Mouse (Mus musculus) liver, embryonic 15.5 days (tissue): ENCODE results near the gene Notch3. TPM values are rescaled to one million over a fixed set of nuclear protein-coding genes. Genes with fewer than 3 reads are reported as not detected.

Experiments used
- ATAC-seq: fragments of 200-750 bp; cut with Nextera tagmentation; 2 replicates; pipeline ENCODE4 v1.8.0; 2017; ENCODE audit warnings: moderate number of reproducible peaks, mild to moderate bottlenecking, moderate library complexity; ENCODE audit not compliant: insufficient read depth
- H3K27ac ChIP-seq: fragments of 300-500 bp; sonication (generic); replicated peaks from 2 replicates; pipeline ENCODE4 v1.5.1; 2015; ENCODE audit warnings: mild to moderate bottlenecking, inconsistent platforms
- H3K27me3 ChIP-seq: fragments of 300-500 bp; sonication (generic); 2 replicates; pipeline ENCODE4 v1.6.1; 2015; ENCODE audit warnings: mild to moderate bottlenecking, inconsistent platforms
- H3K36me3 ChIP-seq: fragments of 300-500 bp; sonication (generic); replicated peaks from 2 replicates; pipeline ENCODE4 v1.6.1; 2015; ENCODE audit warnings: moderate library complexity, mild to moderate bottlenecking, inconsistent platforms
- H3K4me1 ChIP-seq: fragments of 300-500 bp; sonication (generic); replicated peaks from 2 replicates; pipeline ENCODE4 v1.6.1; 2015; ENCODE audit warnings: inconsistent platforms
- H3K4me2 ChIP-seq: fragments of 300-500 bp; sonication (generic); 2 replicates; pipeline ENCODE4 v1.6.1; 2015; ENCODE audit warnings: moderate library complexity, mild to moderate bottlenecking, inconsistent platforms
- H3K4me3 ChIP-seq: fragments of 300-500 bp; sonication (generic); replicated peaks from 2 replicates; pipeline ENCODE4 v1.5.1; 2015; ENCODE audit warnings: mild to moderate bottlenecking, inconsistent platforms
- H3K9ac ChIP-seq: fragments of 300-500 bp; sonication (generic); 2 replicates; pipeline ENCODE4 v1.6.1; 2015; ENCODE audit warnings: moderate library complexity, mild to moderate bottlenecking, inconsistent platforms
- H3K9me3 ChIP-seq: fragments of 300-500 bp; sonication (generic); replicated peaks from 2 replicates; pipeline ENCODE4 v1.6.1; 2016; ENCODE audit warnings: inconsistent platforms
- WGBS: fragments of 180-500 bp; shearing (Covaris S2); methylation state at CpG from one replicate; pipeline ENCODE4 v1.1.7; 2015; ENCODE audit warnings: mixed read lengths; ENCODE audit not compliant: insufficient replicate concordance; 5-methylcytosine and 5-hydroxymethylcytosine counted together
- polyA plus RNA-seq: library from polyadenylated mRNA; unstranded; fragments of >200 nt; fragmentation: Nextera tagmentation; extraction: Ambion mirVana; gene quantifications from 2 replicates; pipeline ENCODE4 v1.2.1, GENCODE M21; 2015

Gene Notch3
- polyA plus RNA-seq, 1 experiment from 2014 or later = 0.50 TPM

GRCm38 (mm10) chr17:32165266-32165802, 1.3 kb downstream of the Notch3 start:
- Histone ChIP-seq H3K4me3 (peak overlapping the region; percentile 53), H3K4me2 (peak overlapping the region; percentile 72), H3K9ac (no peak overlapping the region), H3K4me1 (peaks cover 40% of the 10 kb centered on the region), H3K9me3 (no peaks in the 10 kb centered on the region), H3K27ac (no peak overlapping the region), H3K36me3 (no peaks in the 10 kb centered on the region), H3K27me3 (peaks cover 85% of the 10 kb centered on the region)
- 15% methylated on average over 9 of the region's 9 CpGs for WGBS
- no peak for ATAC-seq

DNA sequence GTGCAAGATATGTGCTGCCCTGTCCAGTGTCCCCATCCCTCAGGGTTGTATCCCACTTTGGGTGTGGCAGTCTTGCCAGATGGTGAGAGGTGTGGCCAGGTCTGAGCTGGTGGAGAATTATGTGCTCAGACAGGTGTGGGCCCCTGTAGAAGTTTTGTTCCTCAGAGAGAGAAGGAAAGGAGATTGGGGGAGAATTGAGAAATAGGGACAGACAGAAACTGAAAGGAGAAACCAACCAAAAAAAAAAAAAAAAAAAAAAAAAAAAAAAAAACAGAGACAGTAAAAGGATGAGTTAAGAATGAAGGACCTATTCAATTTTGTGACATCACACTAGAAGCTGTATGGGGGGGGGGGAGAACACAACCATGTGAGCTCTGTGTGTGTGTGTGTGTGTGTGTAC, 1.9 kb downstream of the Notch3 start:
- ATAC-seq = no peak
- H3K9me3 ChIP-seq = no peaks in the 10 kb centered on the region
- no peak overlapping the region for H3K4me3 ChIP-seq
- no peak overlapping the region for H3K27ac ChIP-seq
- H3K4me1 ChIP-seq = peaks cover 34% of the 10 kb centered on the region
- no peak overlapping the region for H3K4me2 ChIP-seq
- no peaks in the 10 kb centered on the region for H3K36me3 ChIP-seq
- peaks cover 90% of the 10 kb centered on the region for H3K27me3 ChIP-seq
- H3K9ac ChIP-seq = no peak overlapping the region

DNA sequence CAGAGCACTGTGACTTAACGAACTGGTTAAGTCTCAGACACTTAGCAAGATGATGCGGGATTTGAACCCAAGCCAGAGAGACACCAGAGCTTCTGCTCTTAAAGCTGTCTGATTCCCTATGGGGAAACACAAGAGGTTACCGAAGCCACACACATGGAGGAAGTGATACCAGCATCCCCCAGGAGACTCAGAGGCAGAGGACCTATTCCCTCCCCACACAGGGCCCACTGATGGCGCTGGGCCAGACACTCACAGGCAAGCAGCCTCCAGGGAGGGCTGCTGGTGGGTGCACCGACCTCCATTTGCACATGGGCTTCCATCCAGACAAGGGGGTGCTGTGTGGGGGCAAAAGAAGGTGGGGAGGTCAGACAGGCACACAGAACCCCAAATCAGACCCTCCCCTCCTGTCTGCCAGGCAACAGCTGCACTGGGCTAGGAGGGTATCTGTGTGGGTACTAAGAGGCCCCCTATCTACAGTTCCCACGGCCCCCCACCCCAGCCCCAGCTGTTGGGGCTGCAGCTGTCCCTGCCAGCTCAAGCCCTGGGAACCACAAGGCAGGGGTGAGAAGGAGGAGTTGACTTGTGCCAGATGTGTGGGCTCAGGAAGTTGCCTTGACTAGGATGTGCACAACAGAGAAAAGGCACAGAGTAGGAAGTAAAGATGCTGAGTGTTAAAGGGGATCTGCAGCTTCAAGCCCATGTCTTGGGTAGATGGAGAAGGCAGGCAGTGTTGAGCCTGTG, 2.6 kb downstream of the Notch3 start:
- Histone ChIP-seq H3K4me2 (no peak overlapping the region), H3K4me3 (no peak overlapping the region), H3K36me3 (no peaks in the 10 kb centered on the region), H3K4me1 (peaks cover 29% of the 10 kb centered on the region), H3K9ac (no peak overlapping the region), H3K9me3 (no peaks in the 10 kb centered on the region), H3K27me3 (peaks cover 92% of the 10 kb centered on the region), H3K27ac (no peak overlapping the region)
- 35% methylated on average over 6 of the region's 6 CpGs for WGBS
- no peak for ATAC-seq

GRCm38 (mm10) chr17:32162112-32162850, 4.4 kb downstream of the Notch3 start:
- Histone ChIP-seq H3K27me3 (peaks cover 87% of the 10 kb centered on the region), H3K4me1 (peaks cover 29% of the 10 kb centered on the region), H3K9me3 (no peaks in the 10 kb centered on the region), H3K27ac (no peak overlapping the region), H3K4me3 (peak overlapping the region; percentile 33), H3K9ac (no peak overlapping the region), H3K36me3 (no peaks in the 10 kb centered on the region), H3K4me2 (peak overlapping the region; percentile 61)
- WGBS = 4% methylated on average over 58 of the region's 58 CpGs
- ATAC-seq = no peak

DNA sequence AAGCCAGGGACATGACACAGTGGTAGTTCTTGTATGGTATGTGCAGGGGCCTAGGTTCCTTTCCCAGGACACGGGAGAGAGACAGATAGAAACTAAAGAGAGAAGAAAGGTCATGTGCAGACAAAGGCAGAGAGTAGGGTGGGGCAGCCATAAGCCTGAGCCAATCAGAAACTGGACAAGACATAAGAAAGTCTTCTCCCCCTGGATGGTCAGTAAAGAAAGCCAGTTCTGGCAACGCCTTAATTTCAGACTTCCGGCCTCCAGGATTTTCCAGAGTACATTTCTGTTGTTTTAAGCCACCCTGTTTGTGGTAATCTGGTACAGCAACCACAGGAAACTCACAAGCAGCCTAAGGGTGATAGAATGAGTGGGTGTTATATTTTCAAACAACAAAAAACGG, 5.8 kb downstream of the Notch3 start:
- Histone ChIP-seq H3K36me3 (no peaks in the 10 kb centered on the region), H3K4me3 (no peak overlapping the region), H3K4me1 (peaks cover 20% of the 10 kb centered on the region), H3K27me3 (peaks cover 73% of the 10 kb centered on the region), H3K9ac (no peak overlapping the region), H3K9me3 (no peaks in the 10 kb centered on the region), H3K4me2 (no peak overlapping the region), H3K27ac (no peak overlapping the region)
- no peak for ATAC-seq
- WGBS = 55% methylated on average over 4 of the region's 4 CpGs

DNA sequence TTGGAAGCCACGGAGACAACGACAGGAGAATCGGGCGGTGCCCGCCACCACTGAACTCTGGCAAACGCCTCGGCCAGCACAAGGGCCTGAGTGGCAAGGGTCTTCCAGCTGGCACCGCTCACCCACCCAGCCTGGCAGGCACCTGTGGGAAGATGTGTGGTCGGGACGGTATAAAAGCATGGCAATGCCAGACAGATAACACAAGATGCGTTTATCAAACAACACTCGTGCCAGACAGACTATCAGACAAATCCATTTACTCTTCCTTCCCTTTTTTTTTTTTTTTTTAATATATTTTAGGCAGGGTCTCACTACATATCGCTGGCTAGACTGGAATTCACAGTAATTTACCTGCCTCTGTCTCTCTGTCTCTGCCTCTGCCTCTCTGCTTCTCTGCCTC, 7.8 kb downstream of the Notch3 start:
- Histone ChIP-seq H3K9me3 (no peaks in the 10 kb centered on the region), H3K36me3 (no peaks in the 10 kb centered on the region), H3K27ac (no peak overlapping the region), H3K9ac (no peak overlapping the region), H3K4me3 (no peak overlapping the region), H3K4me2 (no peak overlapping the region), H3K27me3 (peaks cover 55% of the 10 kb centered on the region), H3K4me1 (peaks cover 9% of the 10 kb centered on the region)
- no peak for ATAC-seq
- WGBS = 35% methylated on average over 13 of the region's 13 CpGs

GRCm38 (mm10) chr17:32146718-32147117, 19.9 kb downstream of the Notch3 start:
- Histone ChIP-seq H3K9ac (no peak overlapping the region), H3K4me1 (peaks cover 8% of the 10 kb centered on the region), H3K27ac (no peak overlapping the region), H3K36me3 (no peaks in the 10 kb centered on the region), H3K4me2 (no peak overlapping the region), H3K9me3 (no peaks in the 10 kb centered on the region), H3K4me3 (no peak overlapping the region), H3K27me3 (0 out of 2 replicates have a peak, but pooled peaks cover 7% of the 10 kb centered on the region)
- no peak for ATAC-seq
- 76% methylated on average over 8 of the region's 8 CpGs for WGBS

GRCm38 (mm10) chr17:32142907-32143854, 23.5 kb downstream of the Notch3 start:
- WGBS = 18% methylated on average over 39 of the region's 39 CpGs
- H3K9ac ChIP-seq = no peak overlapping the region
- peak overlapping the region; percentile 40 for H3K4me3 ChIP-seq

DNA sequence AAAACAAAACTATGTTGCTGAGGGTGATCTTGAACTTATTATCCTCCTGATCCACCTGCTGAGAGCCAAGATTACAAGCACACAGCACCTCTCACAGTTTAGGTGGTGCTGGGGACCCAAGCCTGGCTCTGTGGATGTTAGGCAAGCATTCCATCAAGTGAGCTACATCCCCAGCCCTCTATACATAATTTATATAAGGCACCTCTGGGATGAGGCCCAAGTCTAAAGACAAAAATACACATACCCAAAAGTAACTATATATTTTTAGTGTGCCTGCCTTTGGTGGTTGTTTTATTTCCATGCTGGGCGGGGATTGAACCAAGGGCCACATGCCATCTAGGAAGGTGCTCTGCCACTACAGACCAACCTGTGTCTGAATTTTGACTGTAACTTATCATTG, 24.4 kb downstream of the Notch3 start:
- Histone ChIP-seq H3K36me3 (no peaks in the 10 kb centered on the region), H3K4me3 (no peak overlapping the region), H3K9me3 (no peaks in the 10 kb centered on the region), H3K27me3 (peaks cover 14% of the 10 kb centered on the region; the same call in 1 of the 2 replicates), H3K4me1 (peaks cover 8% of the 10 kb centered on the region), H3K27ac (no peak overlapping the region), H3K9ac (no peak overlapping the region), H3K4me2 (no peak overlapping the region)
- 74% methylated on average over 1 of the region's 1 CpGs for WGBS
- no peak for ATAC-seq

More at GRCm38 (mm10) chr17:32142907-32143854, 23.5 kb downstream of the Notch3 start:
- no peaks in the 10 kb centered on the region for H3K9me3 ChIP-seq
- no peaks in the 10 kb centered on the region for H3K36me3 ChIP-seq
- H3K27ac ChIP-seq = no peak overlapping the region
- peak overlapping the region; percentile 75 for H3K4me2 ChIP-seq
- peaks cover 8% of the 10 kb centered on the region for H3K4me1 ChIP-seq
- peaks cover 10% of the 10 kb centered on the region; the same call in 1 of the 2 replicates for H3K27me3 ChIP-seq
- peak; percentile 67 for ATAC-seq

GRCm38 (mm10) chr17:32133375-32133774, 33.3 kb downstream of the Notch3 start:
- no peak for ATAC-seq
- H3K9ac ChIP-seq = no peak overlapping the region
- no peak overlapping the region for H3K4me2 ChIP-seq
- H3K4me3 ChIP-seq = no peak overlapping the region
- H3K9me3 ChIP-seq = no peaks in the 10 kb centered on the region
- no peaks in the 10 kb centered on the region for H3K36me3 ChIP-seq
- no peak overlapping the region for H3K27ac ChIP-seq
- no peaks in the 10 kb centered on the region for H3K4me1 ChIP-seq
- 80% methylated on average over 16 of the region's 16 CpGs for WGBS
- H3K27me3 ChIP-seq = peaks cover 4% of the 10 kb centered on the region; the same call in 1 of the 2 replicates
